Mouse (Mus musculus): Measurements from ENCODE around the gene Wnk3.

DNA sequence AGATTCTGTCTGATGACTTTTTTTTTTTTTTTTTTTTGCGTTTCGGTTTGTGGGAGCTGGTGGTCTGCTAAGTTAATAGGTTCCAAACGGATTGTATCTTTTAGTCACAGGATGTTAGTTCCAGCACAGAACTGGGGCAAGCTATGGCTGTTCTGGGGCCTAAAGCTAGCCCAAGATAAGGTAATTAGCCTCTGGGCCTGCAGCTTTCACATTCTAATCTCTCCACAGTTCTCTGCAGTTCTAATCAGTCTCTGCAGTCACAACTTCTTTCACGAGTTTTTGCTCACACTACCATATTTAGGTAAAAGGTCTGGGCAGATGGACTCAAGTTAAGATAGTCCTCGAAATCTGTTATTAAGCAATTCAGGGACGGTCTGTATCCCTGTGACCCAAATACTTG lies 39.5 kb upstream of the Wnk3 start:
- TF ChIP-seq CTCF (IDR thresholded peaks at IDR 0.05; ENCODE audit: extremely low read depth, insufficient read length, insufficient replicate concordance, low read depth, low read length) (no peak), POLR2A (IDR thresholded peaks at IDR 0.05; ENCODE audit: low read depth, low read length) (no peak)
